Mouse (Mus musculus): Measurements from ENCODE around the gene Chchd4. TPM values are rescaled to one million over a fixed set of nuclear protein-coding genes. Genes with fewer than 3 reads are reported as not detected.
"Not testable (repeated sequence)": the region's sequence is repeated elsewhere in the genome, so short reads cannot be mapped to it uniquely, and the experiment has no call there.

The Chchd4 gene
- total RNA-seq, 2 experiments from 2014 or later, result 20.8 to 21.2 TPM

- Histone ChIP-seq H3K4me3 (peak overlapping the region; percentile 82), H3K27ac (no peak overlapping the region)
- no peak for TF ChIP-seq CTCF (IDR thresholded peaks at IDR 0.05)
- intact Hi-C loops (cut with DNase I), result loop anchor here (2.0 kb wide), 1 partner anchor 42 kb away; the partner anchor contains the start of genes Lsm3 and Xpc
- DNase-seq (ENCODE audit: extremely low spot score in 1 of 2, low spot score in 2 of 2), result no peak
These were observed 1.0 kb downstream of the Chchd4 start for GRCm38 (mm10) chr6:91472319-91472718.

GRCm38 (mm10) chr6:91471427-91471826, 1.9 kb downstream of the Chchd4 start:
- H3K27ac ChIP-seq; H3K4me3 ChIP-seq; DNase-seq (ENCODE audit: extremely low spot score in 1 of 2, low spot score in 2 of 2); intact Hi-C loops (cut with DNase I): not testable (repeated sequence)

- H3K4me3 ChIP-seq, result no peak overlapping the region
- intact Hi-C loops (cut with DNase I), result no loop called here
- no peak overlapping the region for H3K27ac ChIP-seq
- TF ChIP-seq CTCF (IDR thresholded peaks at IDR 0.05), result no peak
- DNase-seq (ENCODE audit: extremely low spot score in 1 of 2, low spot score in 2 of 2), result no peak
These were observed 2.6 kb downstream of the Chchd4 start for GRCm38 (mm10) chr6:91470712-91471111.

- Histone ChIP-seq H3K4me3 (no peak overlapping the region), H3K27ac (no peak overlapping the region)
- no peak for DNase-seq (ENCODE audit: extremely low spot score in 1 of 2, low spot score in 2 of 2)
- intact Hi-C loops (cut with DNase I), result no loop called here
- no peak for TF ChIP-seq CTCF (IDR thresholded peaks at IDR 0.05)
These were observed 6.2 kb downstream of the Chchd4 start for GRCm38 (mm10) chr6:91467106-91467505.

GRCm38 (mm10) chr6:91465756-91466155, 7.6 kb downstream of the Chchd4 start:
- Histone ChIP-seq H3K27ac (no peak overlapping the region), H3K4me3 (no peak overlapping the region)
- DNase-seq (ENCODE audit: extremely low spot score in 1 of 2, low spot score in 2 of 2), result no peak
- intact Hi-C loops (cut with DNase I), result no loop called here
- no peak for TF ChIP-seq CTCF (IDR thresholded peaks at IDR 0.05)

- DNase-seq (ENCODE audit: extremely low spot score in 1 of 2, low spot score in 2 of 2), result no peak
- intact Hi-C loops (cut with DNase I), result no loop called here
- no peak overlapping the region for H3K27ac ChIP-seq
- H3K4me3 ChIP-seq, result no peak overlapping the region
- TF ChIP-seq CTCF (IDR thresholded peaks at IDR 0.05), result no peak; the same call in none of the 2 replicates
These were observed 13.9 kb downstream of the Chchd4 start for GRCm38 (mm10) chr6:91459471-91459870.

GRCm38 (mm10) chr6:91454546-91454945, 18.8 kb downstream of the Chchd4 start:
- no peak overlapping the region for H3K4me3 ChIP-seq
- no peak for TF ChIP-seq CTCF (IDR thresholded peaks at IDR 0.05)
- intact Hi-C loops (cut with DNase I), result no loop called here
- DNase-seq (ENCODE audit: extremely low spot score in 1 of 2, low spot score in 2 of 2), result no peak
- no peak overlapping the region for H3K27ac ChIP-seq

GRCm38 (mm10) chr6:91452056-91452455, 21.3 kb downstream of the Chchd4 start:
- no peak for DNase-seq (ENCODE audit: extremely low spot score in 1 of 2, low spot score in 2 of 2)
- intact Hi-C loops (cut with DNase I), result no loop called here
- no peak for TF ChIP-seq CTCF (IDR thresholded peaks at IDR 0.05)
- no peak overlapping the region for H3K4me3 ChIP-seq
- no peak overlapping the region for H3K27ac ChIP-seq

DNA sequence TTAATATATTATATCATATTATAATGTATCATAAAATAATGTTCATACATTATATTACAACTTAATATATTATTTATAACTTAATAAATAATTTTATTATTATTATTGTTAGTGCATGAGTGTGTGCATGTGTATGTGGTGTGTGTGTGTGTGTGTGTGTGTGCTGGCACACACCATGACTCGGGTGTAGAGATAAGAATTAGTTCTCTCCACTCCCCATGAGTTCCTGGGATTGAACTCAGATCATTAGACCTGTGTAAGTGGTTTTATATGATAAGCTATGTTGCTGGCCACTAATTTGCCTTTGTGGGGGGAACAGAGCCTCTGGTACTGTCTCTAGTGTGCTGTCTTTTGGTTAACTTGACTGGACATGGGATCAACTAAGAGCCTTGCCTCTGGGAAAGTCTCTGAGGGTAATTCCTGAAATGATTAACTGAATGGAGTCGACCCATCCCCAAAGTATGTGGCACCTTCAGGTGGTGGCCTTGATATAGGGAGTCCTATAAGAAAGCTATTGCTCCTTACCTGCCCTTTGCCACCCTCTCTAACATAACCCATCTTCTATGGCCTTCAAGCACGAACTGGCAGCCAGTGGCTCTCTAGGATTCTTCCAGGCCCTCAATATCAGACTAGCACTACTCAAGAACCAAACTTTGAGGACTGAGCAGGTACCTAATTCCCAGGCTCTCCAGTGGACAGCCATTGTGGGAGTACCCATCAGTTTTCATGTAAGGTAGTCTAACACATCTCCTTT, 23.7 kb downstream of the Chchd4 start:
- DNase-seq (ENCODE audit: extremely low spot score in 1 of 2, low spot score in 2 of 2), result no peak
- Histone ChIP-seq H3K4me3 (no peak overlapping the region), H3K27ac (no peak overlapping the region)
- no peak for TF ChIP-seq CTCF (IDR thresholded peaks at IDR 0.05)
- intact Hi-C loops (cut with DNase I), result no loop called here

DNA sequence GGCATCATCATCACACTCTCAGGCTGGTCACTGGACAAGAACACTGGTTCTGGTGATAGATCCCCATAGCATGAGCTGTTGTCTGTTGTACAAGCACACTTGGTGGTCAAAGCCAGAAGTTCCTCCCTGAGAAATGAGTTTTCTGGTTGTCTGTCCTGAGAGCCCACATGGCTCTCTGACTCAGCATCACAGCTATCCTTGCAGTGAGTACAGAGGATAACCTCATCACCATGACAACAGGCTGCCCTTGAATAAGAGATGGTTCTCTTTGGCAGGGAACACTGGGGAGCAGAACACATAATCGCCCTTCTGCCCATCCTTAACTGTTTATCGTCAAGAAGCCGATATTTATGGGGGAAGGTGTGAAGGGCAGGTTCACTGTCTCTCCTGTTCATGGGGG, 28.0 kb downstream of the Chchd4 start:
- no peak for TF ChIP-seq CTCF (IDR thresholded peaks at IDR 0.05)
- no peak for DNase-seq (ENCODE audit: extremely low spot score in 1 of 2, low spot score in 2 of 2)
- intact Hi-C loops (cut with DNase I), result no loop called here
- no peak overlapping the region for H3K27ac ChIP-seq
- no peak overlapping the region for H3K4me3 ChIP-seq

GRCm38 (mm10) chr6:91441145-91441662, 32.1 kb downstream of the Chchd4 start:
- peak overlapping the region; percentile 88 for H3K4me3 ChIP-seq
- no peak for DNase-seq (ENCODE audit: extremely low spot score in 1 of 2, low spot score in 2 of 2)
- peak overlapping the region; percentile 76 for H3K27ac ChIP-seq
- no peak for TF ChIP-seq CTCF (IDR thresholded peaks at IDR 0.05)
- intact Hi-C loops (cut with DNase I), result loop anchor here (2.0 kb wide), 1 partner anchor 74 kb away; the partner anchor contains the start of genes Lsm3 and Xpc

GRCm38 (mm10) chr6:91440474-91441144, 32.7 kb downstream of the Chchd4 start:
- no peak for TF ChIP-seq CTCF (IDR thresholded peaks at IDR 0.05)
- Histone ChIP-seq H3K27ac (peak overlapping the region; percentile 85), H3K4me3 (peak overlapping the region; percentile 88)
- DNase-seq (ENCODE audit: extremely low spot score in 1 of 2, low spot score in 2 of 2), result peak; percentile 97 to 99
- intact Hi-C loops (cut with DNase I), result loop anchor here (1.0 to 2.0 kb wide), 2 partner anchors 33 to 74 kb away; partner anchors contain the start of genes Chchd4, Lsm3, Tmem43 and Xpc
